Mouse (Mus musculus) limb, embryonic 14.5 days (tissue): ENCODE measurements around the gene Srgap2. TPM values are rescaled to one million over a fixed set of nuclear protein-coding genes. Genes with fewer than 3 reads are reported as not detected.

ENCODE experiments used
- ATAC-seq: fragments of 200-750 bp; cut with Nextera tagmentation; 2 replicates; pipeline ENCODE4 v1.8.0; 2017; ENCODE audit warnings: low read depth, moderate number of reproducible peaks, moderate TSS enrichment; ENCODE audit not compliant: low FRiP score
- DNase-seq: peaks from one replicate; pipeline ENCODE4 v3.0.0-alpha.2; 2015; ENCODE audit warnings: low spot score
- H3K27ac ChIP-seq: fragments of 300-500 bp; sonication (generic); replicated peaks from 2 replicates; pipeline ENCODE4 v1.5.1; 2014; ENCODE audit warnings: low read depth, mild to moderate bottlenecking, low read length, moderate library complexity, mixed read lengths
- H3K27me3 ChIP-seq: fragments of 300-500 bp; sonication (generic); 2 replicates; pipeline ENCODE4 v1.6.1; 2014; ENCODE audit warnings: low read length, mixed read lengths; ENCODE audit not compliant: control insufficient read depth, insufficient read depth
- H3K36me3 ChIP-seq: fragments of 300-500 bp; sonication (generic); 2 replicates; pipeline ENCODE4 v1.6.1; 2014; ENCODE audit warnings: mild to moderate bottlenecking, low read length, moderate library complexity, mixed read lengths; ENCODE audit not compliant: control insufficient read depth, insufficient read depth
- H3K4me1 ChIP-seq: fragments of 300-500 bp; sonication (generic); 2 replicates; pipeline ENCODE4 v1.6.1; 2014; ENCODE audit warnings: antibody characterized with exemption, low read length, mixed read lengths; ENCODE audit not compliant: control insufficient read depth, insufficient read depth
- H3K4me2 ChIP-seq: fragments of 300-500 bp; sonication (generic); replicated peaks from 2 replicates; pipeline ENCODE4 v1.6.1; 2014; ENCODE audit warnings: low read depth, mild to moderate bottlenecking, low read length, moderate library complexity; ENCODE audit not compliant: severe bottlenecking
- H3K4me3 ChIP-seq: fragments of 300-500 bp; sonication (generic); replicated peaks from 2 replicates; pipeline ENCODE4 v1.5.1; 2014; ENCODE audit warnings: low read length
- H3K9ac ChIP-seq: fragments of 300-500 bp; sonication (generic); 2 replicates; pipeline ENCODE4 v1.6.1; 2014; ENCODE audit warnings: mild to moderate bottlenecking, low read depth, low read length, moderate library complexity; ENCODE audit not compliant: severe bottlenecking
- H3K9me3 ChIP-seq: fragments of 300-500 bp; sonication (generic); 2 replicates; pipeline ENCODE4 v1.6.1; 2016; ENCODE audit warnings: low read length; ENCODE audit not compliant: control insufficient read depth
- POLR2A ChIP-seq: fragments of 200-500 bp; IDR thresholded peaks from 2 replicates; pipeline ENCODE4 v1.8.0; 2012; ENCODE audit warnings: inconsistent platforms, mild to moderate bottlenecking, moderate library complexity, borderline replicate concordance; ENCODE audit not compliant: insufficient read depth, insufficient read length; ENCODE audit errors: extremely low read depth
- WGBS: fragments of 180-500 bp; shearing (Covaris S2); extraction: QIAGEN DNeasy Blood & Tissue Kit; methylation state at CpG from one replicate; pipeline ENCODE4 v1.1.7; 2014; 5-methylcytosine and 5-hydroxymethylcytosine counted together
- polyA plus RNA-seq, 2 experiments: library from polyadenylated mRNA; depleted of rRNA in 1 of 2; stranded (reverse) in 1 of 2; unstranded in 1 of 2; fragments of >200 nt; fragmentation: Nextera tagmentation in 1 of 2; extraction: Ambion mirVana in 1 of 2; gene quantifications; 2 replicates each; pipeline versions ENCODE4 v1.2.1 to v1.2.3; 2012 to 2014

The Srgap2 gene
- polyA plus RNA-seq, 2 experiments, result 20.5 to 38.9 TPM

DNA sequence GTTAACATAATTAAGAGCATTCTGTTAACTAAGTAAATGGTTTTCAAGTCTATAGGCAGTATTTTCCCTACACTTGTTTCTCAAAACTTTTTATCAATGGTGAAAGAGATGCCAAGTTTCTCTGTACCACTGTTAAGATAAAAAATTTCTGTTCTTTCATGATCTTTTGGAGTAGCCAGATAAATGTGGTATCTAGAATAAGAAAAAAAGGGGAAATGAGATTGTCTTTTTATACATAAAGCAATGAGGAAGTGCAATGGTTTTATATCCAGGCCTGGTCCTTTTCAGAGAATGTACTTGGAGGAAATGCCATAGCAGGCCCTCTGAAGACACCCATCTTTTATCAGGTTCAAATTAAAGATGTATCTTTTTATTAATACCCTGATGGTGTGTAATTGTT is 45.8 kb downstream of the Srgap2 start:
- TF ChIP-seq POLR2A, result no peak
- no peak overlapping the region for H3K27ac ChIP-seq
- no peak for ATAC-seq

GRCm38 (mm10) chr1:131478770-131479305 is 48.3 kb downstream of the Srgap2 start:
- H3K27ac ChIP-seq, result no peak overlapping the region
- 77% methylated on average over 2 of the region's 2 CpGs for WGBS
- no peak for TF ChIP-seq POLR2A
- no peak for ATAC-seq
- no peak overlapping the region for H3K4me2 ChIP-seq
- DNase-seq, result no peak
- H3K9me3 ChIP-seq, result peaks cover 10% of the 10 kb centered on the region; the same call in 1 of the 2 replicates
- H3K4me3 ChIP-seq, result no peak overlapping the region
- no peak overlapping the region for H3K9ac ChIP-seq
- no peaks in the 10 kb centered on the region for H3K36me3 ChIP-seq
- no peaks in the 10 kb centered on the region for H3K27me3 ChIP-seq
- no peaks in the 10 kb centered on the region for H3K4me1 ChIP-seq

More for the DNA sequence above, 45.8 kb downstream of the Srgap2 start:
- Histone ChIP-seq H3K9ac (no peak overlapping the region), H3K4me2 (no peak overlapping the region), H3K9me3 (peaks cover 10% of the 10 kb centered on the region; the same call in 1 of the 2 replicates), H3K36me3 (no peaks in the 10 kb centered on the region), H3K4me3 (no peak overlapping the region), H3K27me3 (no peaks in the 10 kb centered on the region), H3K4me1 (no peaks in the 10 kb centered on the region)
- no peak for DNase-seq

GRCm38 (mm10) chr1:131475306-131475705 is 51.8 kb downstream of the Srgap2 start:
- ATAC-seq (no peak), DNase-seq (no peak)
- Histone ChIP-seq H3K27ac (no peak overlapping the region), H3K27me3 (no peaks in the 10 kb centered on the region), H3K4me1 (no peaks in the 10 kb centered on the region), H3K36me3 (no peaks in the 10 kb centered on the region), H3K9ac (no peak overlapping the region), H3K4me2 (no peak overlapping the region), H3K4me3 (no peak overlapping the region), H3K9me3 (peaks cover 7% of the 10 kb centered on the region; the same call in 1 of the 2 replicates)
- no peak for TF ChIP-seq POLR2A

- Histone ChIP-seq H3K36me3 (no peaks in the 10 kb centered on the region), H3K27me3 (no peaks in the 10 kb centered on the region), H3K4me3 (no peak overlapping the region), H3K4me2 (no peak overlapping the region), H3K27ac (no peak overlapping the region), H3K9me3 (no peaks in the 10 kb centered on the region), H3K9ac (no peak overlapping the region), H3K4me1 (no peaks in the 10 kb centered on the region)
- ATAC-seq (no peak), DNase-seq (no peak)
- no peak for TF ChIP-seq POLR2A
These were observed 53.5 kb downstream of the Srgap2 start for GRCm38 (mm10) chr1:131473631-131474118.

- no peak for TF ChIP-seq POLR2A
- Histone ChIP-seq H3K4me2 (no peak overlapping the region), H3K27me3 (no peaks in the 10 kb centered on the region), H3K4me1 (no peaks in the 10 kb centered on the region), H3K36me3 (no peaks in the 10 kb centered on the region), H3K27ac (no peak overlapping the region), H3K9ac (no peak overlapping the region), H3K9me3 (no peaks in the 10 kb centered on the region), H3K4me3 (no peak overlapping the region)
- ATAC-seq (no peak), DNase-seq (no peak)
- WGBS, result 85% methylated on average over 1 of the region's 1 CpGs
These were observed 56.6 kb downstream of the Srgap2 start for GRCm38 (mm10) chr1:131470597-131470996.
